Mouse (Mus musculus) thymus, adult 2 months (tissue): ENCODE data around the gene Plekha6.

Source experiments
- CTCF ChIP-seq: fragments of 200-500 bp; IDR thresholded peaks from 2 replicates; pipeline ENCODE4 v1.5.1; 2012; ENCODE audit warnings: mild to moderate bottlenecking, control low read depth, low read length, moderate library complexity, borderline replicate concordance; ENCODE audit not compliant: control insufficient read depth, poor library complexity, insufficient read depth; ENCODE audit errors: extremely low read depth
- POLR2A ChIP-seq: fragments of 200-500 bp; IDR thresholded peaks from 2 replicates; pipeline ENCODE4 v1.6.1; 2012; ENCODE audit warnings: mild to moderate bottlenecking, low read length, control low read depth, moderate library complexity; ENCODE audit not compliant: control insufficient read depth, poor library complexity, insufficient read depth; ENCODE audit errors: extremely low read depth

DNA sequence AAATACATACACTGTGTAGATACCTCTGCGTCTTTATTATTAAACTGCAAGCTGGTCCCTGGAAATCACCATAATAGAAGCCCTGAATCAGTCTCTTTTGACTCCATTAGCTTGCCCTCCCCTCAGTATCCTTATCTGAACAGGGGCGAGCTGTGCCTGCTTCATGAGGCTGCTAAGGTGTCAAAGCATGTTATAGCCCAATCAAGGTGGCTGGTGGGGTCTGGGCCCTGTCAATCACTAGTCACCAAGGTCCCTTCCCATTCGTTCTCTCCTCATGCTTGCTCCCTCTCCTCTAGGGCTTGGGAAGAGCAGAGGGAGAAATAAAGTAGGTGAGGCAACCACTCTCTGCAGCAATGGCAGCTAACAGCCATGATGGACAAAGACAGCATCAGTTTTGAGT lies 183.2 kb downstream of the Plekha6 start:
- no peak for TF ChIP-seq CTCF
- no peak for TF ChIP-seq POLR2A
